10 mouse cellular contexts compared by ENCODE assay signal in the genomic region with DNA sequence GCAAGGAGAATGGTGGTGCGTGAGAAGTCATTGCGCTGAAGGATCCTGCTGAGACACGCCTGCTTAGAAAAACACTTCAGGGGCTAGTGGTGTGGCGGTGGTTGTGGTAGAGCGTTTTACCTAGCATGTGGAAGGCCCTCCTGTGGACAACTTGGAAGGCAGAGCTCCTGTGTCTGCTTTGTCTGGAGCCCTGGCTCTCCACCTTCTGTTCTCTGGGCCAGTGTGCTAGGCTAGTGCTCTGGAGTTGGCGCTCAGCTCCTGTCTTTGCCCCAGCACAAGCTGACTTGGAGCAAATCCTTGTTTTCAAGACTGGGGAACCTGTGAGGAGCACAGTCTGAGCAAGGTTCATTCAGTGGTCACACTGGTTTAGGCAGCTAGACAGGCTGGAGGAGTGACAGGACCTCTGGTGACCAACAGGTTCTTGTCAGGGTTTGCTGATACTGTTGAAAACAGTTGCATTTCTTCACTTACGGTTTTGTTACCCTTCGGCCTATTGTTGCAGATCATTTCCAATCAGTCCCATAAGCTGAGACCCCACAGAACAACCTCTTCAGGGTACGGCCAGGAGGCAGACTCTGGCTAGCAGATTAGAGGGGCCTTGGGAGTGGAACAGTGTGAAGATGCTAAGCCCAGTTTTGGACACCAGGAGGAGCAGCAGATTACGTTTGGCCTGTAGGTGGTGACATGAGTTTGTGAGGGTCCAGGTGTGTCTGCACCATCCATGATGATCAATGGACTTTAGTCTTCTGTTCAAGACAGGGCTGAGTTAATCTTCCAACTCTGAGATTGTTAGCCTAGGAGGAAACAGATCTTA. TPM values are rescaled to one million over a fixed set of nuclear protein-coding genes. Genes with fewer than 3 reads are reported as not detected.
DNase-seq lines count a peak whose midpoint lies in the region; TF ChIP-seq lines count a peak whose summit lies in the region.
"Had no signal": no experiment of that assay in that cellular context is flagged by ENCODE, and none has a peak within 500 bp of the region (broad histone marks: within the 10 kb centered on the region; RNA-seq: fewer than 3 reads in every experiment).

No protein-coding gene starts in this region.

- TF ChIP-seq CTCF in layer of hippocampus, adult 2 months (conservative IDR thresholded peaks at IDR 0.05): peak; percentile 51

- H3K27ac ChIP-seq in layer of hippocampus, adult 2 months: no peak overlapping the region
- H3K27ac ChIP-seq: heart, embryonic 13.5 days had no signal

- DNase-seq in layer of hippocampus, adult 2 months (ENCODE audit: low spot score in 2 of 2): no peak
- DNase-seq in layer of hippocampus, adult 8-10 months (ENCODE audit: low spot score in 2 of 2): no peak
- DNase-seq in ES-CJ7 (ENCODE audit: low read depth, low spot score): peak; percentile 48
- peak; percentile 54 to 73 for DNase-seq in cerebellum, adult 18-20 months
- peak; percentile 20 to 40 for DNase-seq in kidney, postnatal 4 days
- no peak for DNase-seq in layer of hippocampus, postnatal 25 days (ENCODE audit: extremely low spot score in 1 of 2, low spot score in 1 of 2)
- no peak for DNase-seq in layer of hippocampus, postnatal 14 days (ENCODE audit: low spot score in 2 of 2)
- no peak for DNase-seq in ovary, postnatal 14 days (ENCODE audit: low spot score)
- DNase-seq: right cerebral cortex, postnatal 25 days had no signal

- H3K4me3 ChIP-seq in layer of hippocampus, adult 2 months: no peak overlapping the region
- H3K4me3 ChIP-seq: heart, embryonic 13.5 days had no signal

RNA-seq across cellular contexts. Expression of a gene that starts 8.6 kb away (rescaled TPM):
- 10 to 100 TPM; 78.8 to 91.0 TPM for total RNA-seq in layer of hippocampus, adult 2 months (2021)
- 10 to 100 TPM; 87.2 to 98.8 (median 91.4) TPM for total RNA-seq in layer of hippocampus, adult 8-10 months (2022)
- total RNA-seq in layer of hippocampus, postnatal 25 days (2021): 10 to 100 TPM; 65.6 to 86.5 TPM
- 10 to 100 TPM; 66.9 to 73.5 TPM for total RNA-seq in layer of hippocampus, postnatal 14 days (2021)

RNA-seq across cellular contexts. Expression of a gene that starts 43.0 kb away (rescaled TPM):
- total RNA-seq in layer of hippocampus, adult 2 months (2021): 10 to 100 TPM; 52.5 to 53.8 TPM
- total RNA-seq in layer of hippocampus, adult 8-10 months (2022): 10 to 100 TPM; 47.8 to 56.9 (median 50.8) TPM
- 10 to 100 TPM; 45.2 to 55.3 TPM for total RNA-seq in layer of hippocampus, postnatal 25 days (2021)
- 10 to 100 TPM; 45.5 to 49.2 TPM for total RNA-seq in layer of hippocampus, postnatal 14 days (2021)

RNA-seq across cellular contexts. Expression of a gene that starts 59.1 kb away (rescaled TPM):
- 10 to 100 TPM in 1 of 2 experiments, 1 to 10 TPM in 1; 5.7 to 10.7 TPM for total RNA-seq in layer of hippocampus, adult 2 months (2021)
- 1 to 10 TPM; 6.7 to 9.0 (median 8.5) TPM for total RNA-seq in layer of hippocampus, adult 8-10 months (2022)
- 1 to 10 TPM; 6.8 to 7.6 TPM for total RNA-seq in layer of hippocampus, postnatal 25 days (2021)
- total RNA-seq in layer of hippocampus, postnatal 14 days (2021): 1 to 10 TPM; 7.0 to 7.4 TPM

RNA-seq across cellular contexts. Expression of a gene that starts 59.3 kb away (rescaled TPM):
- 100 to 1,000 TPM; 393 to 425 TPM for total RNA-seq in layer of hippocampus, adult 2 months (2021)
- 100 to 1,000 TPM; 413 to 462 (median 429) TPM for total RNA-seq in layer of hippocampus, adult 8-10 months (2022)
- total RNA-seq in layer of hippocampus, postnatal 25 days (2021): 100 to 1,000 TPM; 375 to 428 TPM
- 100 to 1,000 TPM; 387 to 389 TPM for total RNA-seq in layer of hippocampus, postnatal 14 days (2021)

Comparison
In these comparisons a context has a peak if more than half of its experiments do, and no peak if none do; other contexts are left out.
1. DNase-seq: peak in ES-CJ7 (single experiment), cerebellum, adult 18-20 months (2 of 2) and kidney, postnatal 4 days (2 of 2); none in layer of hippocampus, adult 2 months (0 of 2), layer of hippocampus, adult 8-10 months (0 of 2), layer of hippocampus, postnatal 25 days (0 of 2), layer of hippocampus, postnatal 14 days (0 of 2) and ovary, postnatal 14 days (single experiment).